Mouse (Mus musculus): ENCODE results near the gene Ptov1. TPM values are rescaled to one million over a fixed set of nuclear protein-coding genes. Genes with fewer than 3 reads are reported as not detected.

The Ptov1 gene
- polyA plus RNA-seq, 1 experiment from 2014 or later: 410 TPM

GRCm38 (mm10) chr7:44823409-44823808, 46.2 kb downstream of the Ptov1 start:
- no peak overlapping the region for H3K4me2 ChIP-seq (ENCODE audit: low read depth, severe bottlenecking)
- ATAC-seq (ENCODE audit: insufficient number of reproducible peaks, low FRiP score, low TSS enrichment, low read depth) (no peak), DNase-seq (ENCODE audit: low spot score) (no peak)
- peaks cover 6% of the 10 kb centered on the region for H3K36me3 ChIP-seq (ENCODE audit: control insufficient read depth, insufficient read depth, low read length)
- 49% methylated on average over 7 of the region's 7 CpGs for WGBS
- H3K4me3 ChIP-seq (ENCODE audit: low read depth, low read length): no peak overlapping the region
- H3K27ac ChIP-seq (replicated peaks; ENCODE audit: low read depth, low read length): no peak overlapping the region
- peaks cover 11% of the 10 kb centered on the region for H3K4me1 ChIP-seq (ENCODE audit: control insufficient read depth, insufficient read depth, low read length)
- no peaks in the 10 kb centered on the region for H3K9me3 ChIP-seq (ENCODE audit: control insufficient read depth, low read length)
- no peaks in the 10 kb centered on the region for H3K27me3 ChIP-seq (ENCODE audit: control insufficient read depth, insufficient read depth, low read length)
- no peak overlapping the region for H3K9ac ChIP-seq (ENCODE audit: low read length)

- H3K4me1 ChIP-seq (ENCODE audit: control insufficient read depth, insufficient read depth, low read length): peaks cover 23% of the 10 kb centered on the region
- no peaks in the 10 kb centered on the region for H3K9me3 ChIP-seq (ENCODE audit: control insufficient read depth, low read length)
- no peaks in the 10 kb centered on the region for H3K27me3 ChIP-seq (ENCODE audit: control insufficient read depth, insufficient read depth, low read length)
- ATAC-seq (ENCODE audit: insufficient number of reproducible peaks, low FRiP score, low TSS enrichment, low read depth) (no peak), DNase-seq (ENCODE audit: low spot score) (no peak)
- no peak overlapping the region for H3K9ac ChIP-seq (ENCODE audit: low read length)
- WGBS: 83% methylated on average over 7 of the region's 7 CpGs
- no peak overlapping the region for H3K4me3 ChIP-seq (ENCODE audit: low read depth, low read length)
- H3K36me3 ChIP-seq (ENCODE audit: control insufficient read depth, insufficient read depth, low read length): peaks cover 2% of the 10 kb centered on the region; the same call in 1 of the 2 replicates
- no peak overlapping the region for H3K27ac ChIP-seq (replicated peaks; ENCODE audit: low read depth, low read length)
- no peak overlapping the region for H3K4me2 ChIP-seq (ENCODE audit: low read depth, severe bottlenecking)
Measured at GRCm38 (mm10) chr7:44821666-44822448, 47.7 kb downstream of the Ptov1 start.

- Histone ChIP-seq H3K4me2 (ENCODE audit: low read depth, severe bottlenecking) (no peak overlapping the region), H3K27me3 (ENCODE audit: control insufficient read depth, insufficient read depth, low read length) (no peaks in the 10 kb centered on the region), H3K36me3 (ENCODE audit: control insufficient read depth, insufficient read depth, low read length) (peaks cover 2% of the 10 kb centered on the region; the same call in 1 of the 2 replicates), H3K27ac (replicated peaks; ENCODE audit: low read depth, low read length) (no peak overlapping the region), H3K9me3 (ENCODE audit: control insufficient read depth, low read length) (no peaks in the 10 kb centered on the region), H3K9ac (ENCODE audit: low read length) (no peak overlapping the region), H3K4me1 (ENCODE audit: control insufficient read depth, insufficient read depth, low read length) (peaks cover 23% of the 10 kb centered on the region), H3K4me3 (ENCODE audit: low read depth, low read length) (no peak overlapping the region)
- WGBS: 93% methylated on average over 3 of the region's 3 CpGs
- DNase-seq (ENCODE audit: low spot score) (peak; percentile 14), ATAC-seq (ENCODE audit: insufficient number of reproducible peaks, low FRiP score, low TSS enrichment, low read depth) (no peak)
Measured at GRCm38 (mm10) chr7:44820525-44820924, 49.1 kb downstream of the Ptov1 start.

GRCm38 (mm10) chr7:44819863-44820262, 49.7 kb downstream of the Ptov1 start:
- no peaks in the 10 kb centered on the region for H3K27me3 ChIP-seq (ENCODE audit: control insufficient read depth, insufficient read depth, low read length)
- H3K4me2 ChIP-seq (ENCODE audit: low read depth, severe bottlenecking): no peak overlapping the region
- ATAC-seq (ENCODE audit: insufficient number of reproducible peaks, low FRiP score, low TSS enrichment, low read depth): no peak
- no peak overlapping the region for H3K27ac ChIP-seq (replicated peaks; ENCODE audit: low read depth, low read length)
- 75% methylated on average over 5 of the region's 5 CpGs for WGBS
- no peak overlapping the region for H3K9ac ChIP-seq (ENCODE audit: low read length)
- peaks cover 2% of the 10 kb centered on the region; the same call in 1 of the 2 replicates for H3K36me3 ChIP-seq (ENCODE audit: control insufficient read depth, insufficient read depth, low read length)
- DNase-seq (ENCODE audit: low spot score): no peak
- H3K9me3 ChIP-seq (ENCODE audit: control insufficient read depth, low read length): no peaks in the 10 kb centered on the region
- peaks cover 23% of the 10 kb centered on the region for H3K4me1 ChIP-seq (ENCODE audit: control insufficient read depth, insufficient read depth, low read length)
- H3K4me3 ChIP-seq (ENCODE audit: low read depth, low read length): no peak overlapping the region

- Histone ChIP-seq H3K36me3 (ENCODE audit: control insufficient read depth, insufficient read depth, low read length) (peaks cover 2% of the 10 kb centered on the region; the same call in 1 of the 2 replicates), H3K4me3 (ENCODE audit: low read depth, low read length) (no peak overlapping the region), H3K9me3 (ENCODE audit: control insufficient read depth, low read length) (no peaks in the 10 kb centered on the region), H3K9ac (ENCODE audit: low read length) (no peak overlapping the region), H3K27ac (replicated peaks; ENCODE audit: low read depth, low read length) (no peak overlapping the region), H3K27me3 (ENCODE audit: control insufficient read depth, insufficient read depth, low read length) (no peaks in the 10 kb centered on the region), H3K4me2 (ENCODE audit: low read depth, severe bottlenecking) (peak overlapping the region; percentile 90), H3K4me1 (ENCODE audit: control insufficient read depth, insufficient read depth, low read length) (peaks cover 23% of the 10 kb centered on the region)
- ATAC-seq (ENCODE audit: insufficient number of reproducible peaks, low FRiP score, low TSS enrichment, low read depth) (no peak), DNase-seq (ENCODE audit: low spot score) (no peak)
- 91% methylated on average over 2 of the region's 2 CpGs for WGBS
Measured at GRCm38 (mm10) chr7:44819391-44819790, 50.2 kb downstream of the Ptov1 start.

GRCm38 (mm10) chr7:44818751-44819235, 50.8 kb downstream of the Ptov1 start:
- DNase-seq (ENCODE audit: low spot score) (peak; percentile 22), ATAC-seq (ENCODE audit: insufficient number of reproducible peaks, low FRiP score, low TSS enrichment, low read depth) (no peak)
- H3K27me3 ChIP-seq (ENCODE audit: control insufficient read depth, insufficient read depth, low read length): no peaks in the 10 kb centered on the region
- H3K27ac ChIP-seq (replicated peaks; ENCODE audit: low read depth, low read length): peak overlapping the region; percentile 17; the same call in 1 of the 2 replicates
- peaks cover 23% of the 10 kb centered on the region for H3K4me1 ChIP-seq (ENCODE audit: control insufficient read depth, insufficient read depth, low read length)
- 59% methylated on average over 6 of the region's 6 CpGs for WGBS
- no peaks in the 10 kb centered on the region for H3K9me3 ChIP-seq (ENCODE audit: control insufficient read depth, low read length)
- peaks cover 5% of the 10 kb centered on the region; the same call in 1 of the 2 replicates for H3K36me3 ChIP-seq (ENCODE audit: control insufficient read depth, insufficient read depth, low read length)
- peak overlapping the region; percentile 90 for H3K4me2 ChIP-seq (ENCODE audit: low read depth, severe bottlenecking)
- peak overlapping the region; percentile 48; the same call in 1 of the 2 replicates for H3K9ac ChIP-seq (ENCODE audit: low read length)
- H3K4me3 ChIP-seq (ENCODE audit: low read depth, low read length): peak overlapping the region; percentile 15

GRCm38 (mm10) chr7:44818164-44818563, 51.4 kb downstream of the Ptov1 start:
- Histone ChIP-seq H3K9ac (ENCODE audit: low read length) (no peak overlapping the region), H3K4me3 (ENCODE audit: low read depth, low read length) (peak overlapping the region; percentile 16), H3K4me2 (ENCODE audit: low read depth, severe bottlenecking) (peak overlapping the region; percentile 90), H3K36me3 (ENCODE audit: control insufficient read depth, insufficient read depth, low read length) (peaks cover 5% of the 10 kb centered on the region; the same call in 1 of the 2 replicates), H3K27me3 (ENCODE audit: control insufficient read depth, insufficient read depth, low read length) (no peaks in the 10 kb centered on the region), H3K27ac (replicated peaks; ENCODE audit: low read depth, low read length) (no peak overlapping the region), H3K4me1 (ENCODE audit: control insufficient read depth, insufficient read depth, low read length) (peaks cover 23% of the 10 kb centered on the region), H3K9me3 (ENCODE audit: control insufficient read depth, low read length) (no peaks in the 10 kb centered on the region)
- DNase-seq (ENCODE audit: low spot score): peak; percentile 22
- 61% methylated on average over 2 of the region's 2 CpGs for WGBS
- no peak for ATAC-seq (ENCODE audit: insufficient number of reproducible peaks, low FRiP score, low TSS enrichment, low read depth)

- 35% methylated on average over 3 of the region's 3 CpGs for WGBS
- Histone ChIP-seq H3K4me1 (ENCODE audit: control insufficient read depth, insufficient read depth, low read length) (peaks cover 23% of the 10 kb centered on the region), H3K27ac (replicated peaks; ENCODE audit: low read depth, low read length) (no peak overlapping the region; the same call in 1 of the 2 replicates), H3K36me3 (ENCODE audit: control insufficient read depth, insufficient read depth, low read length) (peaks cover 5% of the 10 kb centered on the region; the same call in 1 of the 2 replicates), H3K4me2 (ENCODE audit: low read depth, severe bottlenecking) (peak overlapping the region; percentile 90), H3K9ac (ENCODE audit: low read length) (peak overlapping the region; percentile 97), H3K4me3 (ENCODE audit: low read depth, low read length) (peak overlapping the region; percentile 81), H3K27me3 (ENCODE audit: control insufficient read depth, insufficient read depth, low read length) (no peaks in the 10 kb centered on the region), H3K9me3 (ENCODE audit: control insufficient read depth, low read length) (no peaks in the 10 kb centered on the region)
- ATAC-seq (ENCODE audit: insufficient number of reproducible peaks, low FRiP score, low TSS enrichment, low read depth) (no peak), DNase-seq (ENCODE audit: low spot score) (no peak)
Measured at GRCm38 (mm10) chr7:44817441-44817840, 52.1 kb downstream of the Ptov1 start.

All from limb, embryonic 11.5 days (tissue).